Mouse (Mus musculus): ENCODE data around the gene Pfkfb4. TPM values are rescaled to one million over a fixed set of nuclear protein-coding genes. Genes with fewer than 3 reads are reported as not detected.

Pfkfb4 gene
- polyA plus RNA-seq, 1 experiment from 2014 or later, result 3.8 TPM

- Histone ChIP-seq H3K27ac (ENCODE audit: low read depth) (0 out of 2 replicates have a peak overlapping the region, but pooled peaks have one; percentile 9), H3K9ac (replicated peaks) (no peak overlapping the region), H3K36me3 (replicated peaks; ENCODE audit: insufficient read depth, low read length) (peaks cover 29% of the 10 kb centered on the region), H3K4me2 (ENCODE audit: low read depth, low read length) (peak overlapping the region; percentile 29), H3K9me3 (ENCODE audit: low read length) (no peaks in the 10 kb centered on the region), H3K4me3 (ENCODE audit: low read depth, low read length) (peak overlapping the region; percentile 4; the same call in 1 of the 2 replicates), H3K4me1 (ENCODE audit: insufficient read depth) (peaks cover 35% of the 10 kb centered on the region), H3K27me3 (ENCODE audit: insufficient read depth, low read length) (no peaks in the 10 kb centered on the region)
- no peak for ATAC-seq
- DNase-seq, result no peak
- WGBS (ENCODE audit: insufficient replicate concordance), result 73% methylated on average over 4 of the region's 4 CpGs
- no peak for TF ChIP-seq CTCF (IDR thresholded peaks at IDR 0.05; ENCODE audit: low read depth)
These were observed 65.3 kb downstream of the Pfkfb4 start for GRCm38 (mm10) chr9:109056916-109057315.

- Histone ChIP-seq H3K27ac (ENCODE audit: low read depth) (peak overlapping the region; percentile 93), H3K4me2 (ENCODE audit: low read depth, low read length) (peak overlapping the region; percentile 77)
- 79% methylated on average over 5 of the region's 5 CpGs for WGBS (ENCODE audit: insufficient replicate concordance)
These were observed 66.0 kb downstream of the Pfkfb4 start for GRCm38 (mm10) chr9:109057543-109057942.

GRCm38 (mm10) chr9:109058006-109058765 is 66.6 kb downstream of the Pfkfb4 start:
- no peaks in the 10 kb centered on the region for H3K9me3 ChIP-seq (ENCODE audit: low read length)
- H3K9ac ChIP-seq (replicated peaks), result peak overlapping the region; percentile 76
- peak overlapping the region; percentile 93 for H3K27ac ChIP-seq (ENCODE audit: low read depth)
- no peaks in the 10 kb centered on the region for H3K27me3 ChIP-seq (ENCODE audit: insufficient read depth, low read length)
- DNase-seq (peak; percentile 14), ATAC-seq (no peak)
- no peak for TF ChIP-seq EP300 (IDR thresholded peaks at IDR 0.05; ENCODE audit: low read depth)
- TF ChIP-seq CTCF (IDR thresholded peaks at IDR 0.05; ENCODE audit: low read depth), result no peak
- H3K4me2 ChIP-seq (ENCODE audit: low read depth, low read length), result peak overlapping the region; percentile 77
- H3K4me3 ChIP-seq (ENCODE audit: low read depth, low read length), result peak overlapping the region; percentile 51
- H3K36me3 ChIP-seq (replicated peaks; ENCODE audit: insufficient read depth, low read length), result peaks cover 28% of the 10 kb centered on the region
- WGBS (ENCODE audit: insufficient replicate concordance), result 85% methylated on average over 19 of the region's 19 CpGs
- peaks cover 35% of the 10 kb centered on the region for H3K4me1 ChIP-seq (ENCODE audit: insufficient read depth)

More at GRCm38 (mm10) chr9:109057543-109057942, 66.0 kb downstream of the Pfkfb4 start:
- H3K9me3 ChIP-seq (ENCODE audit: low read length), result no peaks in the 10 kb centered on the region
- H3K4me3 ChIP-seq (ENCODE audit: low read depth, low read length), result 0 out of 2 replicates have a peak overlapping the region, but pooled peaks have one; percentile 17
- peak overlapping the region; percentile 76 for H3K9ac ChIP-seq (replicated peaks)
- DNase-seq (no peak), ATAC-seq (no peak)
- H3K36me3 ChIP-seq (replicated peaks; ENCODE audit: insufficient read depth, low read length), result peaks cover 26% of the 10 kb centered on the region
- no peaks in the 10 kb centered on the region for H3K27me3 ChIP-seq (ENCODE audit: insufficient read depth, low read length)
- H3K4me1 ChIP-seq (ENCODE audit: insufficient read depth), result peaks cover 35% of the 10 kb centered on the region
- TF ChIP-seq CTCF (IDR thresholded peaks at IDR 0.05; ENCODE audit: low read depth) (no peak), EP300 (IDR thresholded peaks at IDR 0.05; ENCODE audit: low read depth) (no peak)

- Histone ChIP-seq H3K4me3 (ENCODE audit: low read depth, low read length) (peak within 1 kb of the TSS; percentile 51), H3K9me3 (ENCODE audit: low read length) (no peaks in the 10 kb centered on the region), H3K36me3 (replicated peaks; ENCODE audit: insufficient read depth, low read length) (peaks cover 38% of the 10 kb centered on the region), H3K4me1 (ENCODE audit: insufficient read depth) (peaks cover 33% of the 10 kb centered on the region), H3K4me2 (ENCODE audit: low read depth, low read length) (peak within 1 kb of the TSS; percentile 77), H3K9ac (replicated peaks) (peak within 1 kb of the TSS; percentile 76), H3K27ac (ENCODE audit: low read depth) (peak within 1 kb of the TSS; percentile 93), H3K27me3 (ENCODE audit: insufficient read depth, low read length) (no peaks in the 10 kb centered on the region)
- WGBS (ENCODE audit: insufficient replicate concordance), result 2% methylated on average over 15 of the region's 15 CpGs
- peak; percentile 90 for DNase-seq
- ATAC-seq, result peak; percentile 93
- TF ChIP-seq CTCF (IDR thresholded peaks at IDR 0.05; ENCODE audit: low read depth) (peak; percentile 99), EP300 (IDR thresholded peaks at IDR 0.05; ENCODE audit: low read depth) (no peak)
These were observed 67.7 kb downstream of the Pfkfb4 start, which contains the start of gene Trex1 for GRCm38 (mm10) chr9:109059136-109059903. Gene Trex1 (minus strand): TSS chr9:109059734.

GRCm38 (mm10) chr9:109060184-109060897 is 68.8 kb downstream of the Pfkfb4 start:
- H3K4me3 ChIP-seq (ENCODE audit: low read depth, low read length), result no peak overlapping the region
- peaks cover 47% of the 10 kb centered on the region for H3K36me3 ChIP-seq (replicated peaks; ENCODE audit: insufficient read depth, low read length)
- H3K4me1 ChIP-seq (ENCODE audit: insufficient read depth), result peaks cover 26% of the 10 kb centered on the region
- DNase-seq, result peak; percentile 43
- H3K4me2 ChIP-seq (ENCODE audit: low read depth, low read length), result peak overlapping the region; percentile 77; the same call in 1 of the 2 replicates
- H3K27me3 ChIP-seq (ENCODE audit: insufficient read depth, low read length), result no peaks in the 10 kb centered on the region
- H3K9me3 ChIP-seq (ENCODE audit: low read length), result no peaks in the 10 kb centered on the region
- H3K27ac ChIP-seq (ENCODE audit: low read depth), result no peak overlapping the region
- no peak overlapping the region for H3K9ac ChIP-seq (replicated peaks)
- WGBS (ENCODE audit: insufficient replicate concordance), result 84% methylated on average over 16 of the region's 16 CpGs
- TF ChIP-seq EP300 (IDR thresholded peaks at IDR 0.05; ENCODE audit: low read depth) (no peak), CTCF (IDR thresholded peaks at IDR 0.05; ENCODE audit: low read depth) (no peak)
- no peak for ATAC-seq

Measured in liver, postnatal 0 days (tissue).